Mouse (Mus musculus): ENCODE data around the gene Adap2.

The Adap2 gene

DNA sequence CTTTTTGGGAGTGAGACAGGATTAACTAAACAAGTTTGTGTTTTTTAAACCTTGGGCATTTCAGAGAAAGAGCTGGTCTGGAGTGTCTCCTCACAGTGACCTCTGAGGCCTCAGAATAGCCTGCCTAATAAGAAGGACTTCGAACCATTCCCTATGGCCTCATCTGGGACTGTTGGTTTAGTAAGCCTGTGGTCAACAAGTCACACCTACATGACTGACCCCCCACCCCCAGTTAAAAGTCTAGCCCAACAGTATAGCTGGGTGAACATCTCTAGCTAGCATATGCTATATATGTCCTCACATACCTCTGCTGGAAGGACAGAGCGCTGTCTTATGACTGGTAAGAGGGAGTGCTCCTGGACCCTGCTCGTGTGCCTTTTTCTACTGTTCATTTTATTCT lies 45.4 kb downstream of the Adap2 start:
- no peak for DNase-seq (ENCODE audit: low spot score in 2 of 2)

DNA sequence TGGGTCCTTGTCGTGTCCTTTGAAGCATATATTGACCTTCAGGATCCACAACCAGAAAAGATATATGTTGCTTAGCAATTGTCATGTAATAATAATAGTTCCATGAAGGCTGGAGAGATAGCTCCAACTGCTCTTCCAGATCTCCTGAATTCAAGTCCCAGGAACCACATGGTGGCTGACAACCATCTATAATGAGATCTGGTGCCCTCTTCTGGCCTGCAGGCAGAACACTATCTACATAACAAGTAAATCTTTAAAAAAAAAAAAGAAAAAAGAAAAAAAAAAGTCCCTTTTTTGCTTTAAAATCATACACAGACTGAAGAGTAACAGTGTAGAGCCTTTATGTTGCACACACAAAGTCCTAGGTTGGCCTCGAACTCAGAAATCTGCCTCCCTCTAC lies 45.9 kb downstream of the Adap2 start:
- DNase-seq (ENCODE audit: low spot score in 2 of 2) = no peak

DNA sequence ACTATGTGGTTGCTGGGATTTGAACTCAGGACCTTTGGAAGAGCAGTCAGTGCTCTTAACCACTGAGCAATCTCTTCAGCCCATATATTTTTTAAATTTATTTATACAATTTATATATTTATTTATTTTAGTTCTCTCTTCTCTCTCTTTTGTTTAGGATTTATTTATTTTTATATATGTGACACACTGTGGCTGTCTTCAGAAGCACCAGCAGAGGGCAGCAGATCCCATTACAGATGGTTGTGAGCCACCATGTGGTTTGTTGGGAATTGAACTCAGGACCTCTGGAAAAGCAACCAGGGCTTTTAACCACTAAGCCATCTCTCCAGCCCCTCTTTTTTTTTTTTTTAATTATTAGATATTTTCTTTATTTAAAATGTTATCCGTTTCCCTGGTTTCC lies 46.4 kb downstream of the Adap2 start:
- DNase-seq (ENCODE audit: low spot score in 2 of 2) = no peak

DNA sequence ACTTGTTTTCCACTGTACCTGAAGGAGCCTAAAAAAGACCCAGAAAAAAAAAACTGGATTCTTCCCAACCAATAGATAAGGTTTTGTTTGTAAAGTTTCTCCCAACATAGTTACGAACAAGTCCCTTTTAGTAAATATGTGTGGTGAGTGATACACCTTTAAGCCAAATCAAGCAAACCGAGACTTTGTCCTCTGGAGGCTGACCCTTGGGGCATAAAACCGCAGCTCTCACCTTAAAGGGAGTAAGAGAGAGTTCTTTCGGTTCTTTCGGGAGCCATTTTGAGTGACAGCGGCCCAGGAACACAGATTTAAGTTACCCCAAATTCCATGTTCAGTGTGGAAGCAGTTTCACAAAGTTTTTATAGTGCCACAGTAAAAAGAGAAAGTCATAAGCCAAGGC lies 48.4 kb downstream of the Adap2 start:
- DNase-seq (ENCODE audit: low spot score in 2 of 2) = no peak

DNA sequence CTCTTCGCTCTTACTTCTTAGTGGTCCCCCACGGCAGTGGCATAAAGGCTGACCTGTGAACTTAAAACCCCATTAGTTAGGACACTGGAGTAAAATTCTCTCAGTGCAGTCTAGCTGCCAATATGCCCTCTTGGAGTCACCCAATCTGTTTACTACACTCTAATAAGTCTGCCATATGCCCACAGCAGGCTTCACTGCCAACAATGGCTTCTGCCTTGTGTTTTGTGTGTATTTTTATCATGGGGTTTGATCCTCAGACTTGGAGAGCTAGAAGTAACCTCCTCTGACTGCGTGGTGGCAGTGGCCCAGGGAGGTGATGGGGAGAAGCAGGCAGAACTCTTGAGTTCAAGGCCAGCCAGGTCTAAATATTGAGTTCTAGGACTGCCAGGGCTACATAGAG lies 50.1 kb downstream of the Adap2 start:
- no peak for DNase-seq (ENCODE audit: low spot score in 2 of 2)

DNA sequence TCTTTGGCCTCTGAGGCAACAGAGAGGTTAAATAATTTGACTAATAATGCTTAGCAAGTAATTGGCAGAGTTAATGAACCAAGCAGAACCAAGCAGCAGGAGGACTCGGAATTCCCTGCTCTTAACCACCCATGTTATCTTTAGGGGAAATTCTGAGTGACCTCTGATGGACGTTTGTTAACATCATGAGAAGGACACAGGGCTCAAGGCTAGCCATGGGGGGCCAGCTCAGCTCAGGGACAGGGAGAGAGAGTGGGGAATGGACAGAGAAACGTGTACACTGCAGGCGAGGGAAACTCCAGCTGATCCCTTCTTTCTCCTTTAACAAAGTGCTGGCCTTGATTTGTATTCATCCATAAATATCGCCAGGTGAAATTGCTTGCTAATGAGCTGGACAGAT lies 51.0 kb downstream of the Adap2 start:
- DNase-seq (ENCODE audit: low spot score in 2 of 2) = no peak

DNA sequence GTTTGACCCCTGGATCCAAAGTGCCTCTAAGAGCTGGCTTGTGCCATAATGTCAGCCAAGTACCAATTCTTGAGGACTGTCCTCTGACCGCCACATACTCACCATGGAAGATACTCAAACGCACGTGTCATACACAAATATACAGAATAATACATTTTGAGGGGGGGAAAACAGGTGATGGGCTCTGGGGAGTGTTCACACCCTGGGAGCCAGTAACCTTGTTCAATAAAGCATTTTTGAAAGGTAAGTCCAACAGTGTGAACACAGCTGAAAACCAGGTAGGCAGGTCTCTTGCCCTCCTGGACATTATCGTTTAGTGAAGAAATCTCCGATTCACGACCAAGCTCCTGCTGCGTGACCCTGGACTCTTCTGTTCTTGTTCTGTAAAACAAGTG lies 54.6 kb downstream of the Adap2 start:
- no peak for DNase-seq (ENCODE audit: low spot score in 2 of 2)

DNA sequence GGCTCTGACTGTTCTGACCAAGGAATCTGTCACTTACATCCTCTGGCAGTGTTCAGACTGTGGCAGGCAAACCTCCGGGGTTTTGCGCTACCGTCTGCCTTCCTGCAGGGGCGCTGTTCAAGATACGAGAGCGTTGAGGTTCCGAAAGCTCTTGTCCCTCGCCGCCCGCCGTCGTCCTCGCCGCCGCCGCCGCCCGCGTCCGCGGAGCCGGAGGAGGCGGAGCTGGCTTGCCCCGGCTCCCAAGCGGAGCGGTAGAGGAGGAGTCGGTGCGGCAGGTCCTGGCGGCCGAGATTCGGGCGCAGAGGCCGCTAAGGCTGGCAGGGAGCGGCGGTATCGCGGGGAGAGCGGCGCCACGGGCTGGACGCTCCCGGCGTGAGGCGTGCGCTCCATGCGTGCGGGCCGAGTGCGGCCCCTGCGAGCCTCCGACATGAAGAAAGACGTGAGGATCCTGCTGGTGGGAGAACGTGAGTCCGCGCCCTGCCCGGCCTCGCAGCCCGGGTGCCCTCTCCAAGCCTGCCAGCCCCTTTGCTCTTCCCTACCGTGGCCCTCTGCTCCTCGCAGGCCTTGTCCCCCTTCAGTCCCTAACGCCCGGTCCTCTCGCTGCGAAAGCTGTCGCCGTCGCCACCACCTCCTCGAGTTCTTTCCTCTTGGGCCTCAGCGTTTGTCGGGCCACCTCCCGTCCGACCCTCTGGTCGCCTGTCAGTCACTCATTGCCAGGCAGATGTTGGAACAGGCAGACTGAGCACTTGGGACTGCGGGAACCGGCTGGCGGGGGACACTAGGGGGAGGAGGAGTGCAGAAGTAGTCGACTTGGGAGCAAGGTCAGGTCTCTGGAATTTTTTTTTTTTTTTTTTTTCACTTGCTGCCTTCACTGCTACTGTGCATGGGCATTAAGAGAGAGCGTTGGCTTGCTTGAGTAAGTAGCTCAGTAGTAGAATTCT lies 55.2 kb downstream of the Adap2 start, which contains the start of gene Rhot1:
Gene Rhot1 (plus strand): TSS at position 160 of the 941 bp plus-strand sequence.
- DNase-seq (ENCODE audit: low spot score in 2 of 2) = peak; percentile 97 to 99

DNA sequence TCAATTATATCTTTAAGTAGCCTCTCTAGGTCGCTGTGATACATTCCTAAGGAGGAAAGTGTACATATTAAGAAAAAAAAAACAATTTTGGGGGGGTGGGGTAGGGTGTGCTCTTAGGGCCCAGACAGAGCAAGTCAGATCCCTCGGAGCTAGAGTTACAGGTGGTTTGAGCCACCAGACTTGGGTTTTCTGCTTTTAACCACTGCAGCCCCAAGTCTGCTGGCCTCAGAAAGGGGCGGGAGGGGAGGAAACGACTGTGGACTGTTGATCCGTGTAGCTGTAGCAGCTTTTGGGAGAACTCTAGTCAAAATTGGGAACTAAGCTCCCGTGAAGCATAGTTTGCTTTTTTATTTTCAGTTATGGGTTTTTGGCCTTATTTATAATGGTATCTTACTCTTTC lies 56.4 kb downstream of the Adap2 start:
- no peak for DNase-seq (ENCODE audit: low spot score in 2 of 2)

DNA sequence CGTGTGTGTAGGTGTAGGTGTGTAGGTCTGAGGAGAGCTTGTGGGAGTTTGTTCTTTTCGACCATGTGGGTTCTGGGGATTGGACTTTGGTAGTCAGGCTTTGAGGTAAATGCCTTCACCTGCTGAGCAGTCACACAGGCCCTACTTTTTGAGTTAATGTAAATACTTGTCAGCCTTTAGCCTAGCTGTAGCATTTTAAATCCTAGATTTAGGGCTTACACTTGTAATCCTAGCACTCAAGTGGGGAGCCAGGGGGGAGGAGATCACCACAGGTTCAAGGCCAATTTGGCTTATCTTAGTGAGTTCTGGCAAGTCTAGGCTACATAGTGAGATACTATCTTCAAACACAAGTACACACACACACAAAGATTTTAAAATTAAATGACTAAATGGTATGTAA lies 58.4 kb downstream of the Adap2 start:
- DNase-seq (ENCODE audit: low spot score in 2 of 2) = no peak

DNA sequence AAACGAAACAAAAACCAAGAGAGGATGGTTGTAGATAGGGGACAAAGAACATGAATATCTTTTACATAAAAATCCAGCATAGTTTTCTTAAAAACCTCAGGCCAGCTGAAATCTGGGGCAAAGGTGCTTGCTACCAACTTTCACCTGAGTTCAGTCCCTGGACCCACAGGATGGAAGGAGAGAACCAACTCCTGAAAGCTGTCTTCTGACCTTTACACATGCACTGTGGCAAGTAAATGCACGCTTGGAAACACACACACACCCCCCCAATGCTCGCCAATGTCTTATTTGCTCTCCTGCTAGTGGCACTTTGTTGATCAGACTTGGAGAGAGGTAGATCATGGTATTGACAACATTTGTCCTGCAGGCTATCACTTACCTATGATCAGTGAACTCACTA lies 61.4 kb downstream of the Adap2 start:
- DNase-seq (ENCODE audit: low spot score in 2 of 2) = no peak

DNA sequence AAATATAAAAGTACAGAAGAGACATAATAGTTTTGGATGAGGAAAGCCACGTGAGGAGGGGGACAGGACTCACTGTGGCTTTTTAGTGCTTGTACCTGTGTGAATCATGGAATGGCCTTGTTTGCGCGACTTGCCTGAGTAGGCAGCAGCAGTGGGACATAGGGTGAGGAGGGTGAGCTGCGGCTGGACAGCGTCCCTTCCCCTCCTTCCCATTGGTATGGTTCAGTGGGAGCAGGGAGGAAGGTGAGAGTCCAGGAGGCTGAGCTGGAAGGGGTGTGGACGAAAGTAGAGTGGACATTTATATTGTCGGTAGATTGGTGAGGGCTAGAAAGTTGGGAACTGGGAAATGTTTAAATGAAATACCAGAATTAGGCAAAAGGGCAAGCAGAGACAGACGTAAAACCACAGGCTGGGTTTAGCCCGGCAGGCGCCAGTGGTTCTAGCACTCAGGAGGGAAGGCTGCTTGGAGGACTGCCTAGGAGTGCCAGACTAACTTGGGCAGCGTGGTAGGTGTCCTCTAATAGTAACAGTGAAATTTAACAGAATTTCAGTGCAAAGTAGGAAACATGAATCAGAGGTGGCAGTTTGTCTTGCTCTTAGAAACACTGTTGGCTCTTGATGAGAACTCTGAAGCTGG lies 64.9 kb downstream of the Adap2 start:
- peak; percentile 8 for DNase-seq (ENCODE audit: low spot score in 2 of 2)

All from frontal cortex, postnatal 36 days (tissue).